Mouse (Mus musculus) adrenal gland, postnatal 10 days (tissue): ENCODE results near the gene Scel. TPM values are rescaled to one million over a fixed set of nuclear protein-coding genes. Genes with fewer than 3 reads are reported as not detected.

ENCODE experiments used
- DNase-seq: peaks from one replicate; pipeline ENCODE4 v3.0.0; 2021; ENCODE audit warnings: mixed read lengths
- total RNA-seq, 2 experiments: library from RNA; stranded (reverse); gene quantifications; 2 replicates each; pipeline ENCODE4 v1.2.3; 2021

Scel gene
- total RNA-seq, 2 experiments from 2014 or later: not detected

DNA sequence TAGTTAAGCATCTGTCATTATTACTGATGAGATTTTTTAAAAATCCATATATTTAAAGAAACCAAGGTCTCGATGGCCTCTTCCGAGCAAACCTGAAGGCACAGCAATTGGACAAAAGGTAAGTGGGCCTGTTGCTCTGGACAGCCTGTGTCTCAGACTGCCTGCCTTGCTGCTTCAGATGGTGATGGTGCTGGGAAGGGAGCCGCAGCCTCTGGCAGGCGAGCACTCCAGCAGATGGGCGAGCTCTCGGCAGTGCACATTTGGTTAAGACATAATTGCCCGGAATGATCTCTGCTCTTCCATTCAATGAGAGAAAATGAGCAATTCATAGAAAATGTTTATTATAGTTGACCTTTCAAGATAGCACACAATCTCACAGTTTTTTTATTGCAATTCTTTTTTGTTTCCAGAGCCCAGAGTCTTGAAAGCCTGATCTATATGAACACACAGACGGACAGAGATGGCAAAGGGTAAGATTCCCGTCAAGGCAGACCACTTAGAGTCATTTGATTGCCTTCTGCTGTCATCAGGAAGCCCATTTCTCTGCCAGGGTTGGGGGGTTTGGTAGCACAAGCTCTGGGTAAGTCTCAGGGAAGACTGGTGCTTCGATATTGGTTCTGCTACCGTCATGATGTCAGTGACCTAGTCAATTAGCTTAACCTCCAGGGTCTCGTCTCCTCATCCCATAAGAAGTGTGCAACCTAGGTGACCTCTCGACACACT is 58.6 kb downstream of the Scel start:
- DNase-seq: no peak

DNA sequence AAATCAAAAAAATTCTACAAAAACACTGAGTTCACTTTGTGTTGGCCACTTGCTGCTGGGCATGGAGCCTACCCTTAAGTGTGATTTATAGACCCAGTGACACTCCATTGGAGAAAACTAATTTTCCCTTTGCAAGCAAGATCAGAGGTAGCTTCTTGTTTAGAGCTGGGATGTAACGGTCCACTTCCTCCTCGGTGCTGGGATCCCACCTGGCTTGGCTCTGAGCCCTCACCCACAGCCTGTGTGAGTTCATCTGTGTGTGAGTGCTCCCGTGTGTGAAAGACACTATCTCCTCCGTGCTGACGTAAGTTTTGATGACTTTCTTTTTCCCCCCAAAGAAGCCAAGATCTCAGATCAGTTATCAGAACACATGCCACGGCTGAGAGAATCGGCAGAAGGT is 62.7 kb downstream of the Scel start:
- DNase-seq: no peak

DNA sequence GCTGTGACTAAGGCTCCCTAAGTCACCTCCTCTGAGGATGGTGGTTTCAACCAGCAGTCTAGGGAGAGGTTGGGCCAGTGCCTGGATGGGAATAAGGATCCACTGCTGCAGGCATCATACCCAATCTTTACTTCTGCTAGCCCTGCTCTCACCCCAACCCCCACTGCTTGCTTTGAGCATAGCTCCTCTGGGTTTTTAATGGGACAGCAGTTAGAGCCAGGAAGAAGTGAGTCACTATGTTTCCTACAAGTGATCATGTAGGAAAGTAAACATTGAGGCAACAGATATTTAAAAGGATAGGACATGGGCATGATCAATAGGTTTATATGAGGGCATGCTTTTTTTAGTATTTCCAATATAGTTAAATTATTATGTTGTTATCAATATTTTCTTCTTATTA is 63.9 kb downstream of the Scel start:
- DNase-seq: no peak

DNA sequence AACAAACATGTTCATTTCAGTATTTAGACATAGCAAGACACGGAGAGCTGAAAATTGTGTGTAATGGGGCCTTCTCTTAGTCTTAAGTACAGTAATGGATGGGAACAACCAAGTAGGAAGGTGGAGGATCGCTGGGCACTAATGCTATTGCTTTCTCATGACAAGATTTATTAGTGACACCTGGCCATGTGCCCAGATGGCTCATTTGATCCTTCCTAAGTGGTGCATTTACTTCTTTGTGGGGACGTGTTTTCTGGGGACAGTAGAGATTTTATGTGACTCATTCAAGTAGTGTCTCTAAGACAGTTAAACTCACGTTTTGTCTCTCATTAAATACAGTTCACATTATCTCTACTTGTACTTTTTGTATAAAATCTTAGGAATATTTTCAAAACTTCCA is 73.5 kb downstream of the Scel start:
- peak; percentile 64 for DNase-seq

DNA sequence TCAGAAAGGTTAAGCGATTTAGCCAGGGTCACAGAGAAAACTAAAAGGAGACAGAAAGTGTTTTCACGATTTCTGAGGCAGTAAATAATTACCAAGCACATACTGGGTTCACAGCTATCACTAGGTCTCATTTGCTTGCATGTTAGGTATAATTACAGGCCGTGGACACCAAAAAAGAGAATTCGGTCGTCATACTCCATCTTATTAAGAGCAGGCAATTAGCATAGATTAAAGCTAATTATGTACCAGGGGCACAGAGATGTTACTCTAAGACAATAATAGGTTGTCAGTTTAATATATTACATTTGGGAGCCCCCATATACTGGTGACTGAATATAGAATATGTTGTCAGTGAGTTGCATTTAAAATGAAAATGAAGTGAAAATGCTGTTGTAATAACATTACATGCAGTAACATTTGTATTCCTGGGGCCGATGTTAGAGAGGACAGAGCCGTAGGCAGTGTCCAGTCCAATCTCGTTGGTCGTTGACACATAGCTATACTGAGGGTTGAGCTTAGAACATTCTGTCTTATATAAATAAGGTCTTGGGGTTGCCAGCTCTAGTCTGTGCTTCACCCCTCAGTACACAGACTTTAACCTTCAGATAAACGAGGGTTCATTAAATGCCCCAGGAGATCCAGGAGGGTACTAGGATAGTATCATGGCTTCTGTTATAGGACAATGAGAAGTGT is 74.2 kb downstream of the Scel start:
- no peak for DNase-seq

DNA sequence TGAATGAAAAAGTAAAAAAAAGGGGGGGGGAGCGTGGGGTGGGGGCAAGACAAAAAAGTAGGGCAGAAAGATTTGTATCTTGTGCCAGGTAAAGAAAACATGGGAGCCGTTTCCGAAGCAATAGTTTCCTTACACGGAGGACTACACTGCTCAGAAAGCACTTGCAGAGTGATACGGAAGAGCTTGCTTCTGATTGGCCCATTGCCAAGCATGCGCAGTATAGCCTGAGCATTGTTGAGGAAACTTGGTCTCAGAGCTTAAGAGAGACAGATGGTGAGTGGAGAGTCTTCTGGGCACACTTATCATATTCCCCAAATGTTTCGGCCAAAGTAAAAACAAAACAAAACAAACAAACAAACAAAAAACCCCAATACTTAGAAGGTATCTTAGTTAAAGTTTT is 76.7 kb downstream of the Scel start:
- peak; percentile 6 for DNase-seq

DNA sequence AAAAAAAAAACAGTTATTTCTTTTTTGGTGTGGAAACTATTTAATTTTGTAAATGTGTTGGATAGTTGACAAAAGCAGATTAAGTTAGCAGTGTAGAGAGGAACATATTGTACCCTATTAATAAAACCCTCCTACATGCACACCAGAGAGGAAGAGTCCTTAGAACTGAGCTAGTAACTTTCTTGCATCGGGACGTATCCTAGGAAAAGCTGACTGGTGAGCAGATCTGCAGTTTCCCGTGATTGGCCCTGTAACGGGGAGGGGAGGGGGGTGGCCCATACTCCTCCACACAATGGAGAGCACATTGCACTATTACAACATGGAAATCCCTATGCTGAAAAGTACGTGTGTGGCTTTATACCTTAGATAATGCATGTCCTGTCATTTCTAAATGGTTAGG is 82.7 kb downstream of the Scel start:
- DNase-seq: no peak

DNA sequence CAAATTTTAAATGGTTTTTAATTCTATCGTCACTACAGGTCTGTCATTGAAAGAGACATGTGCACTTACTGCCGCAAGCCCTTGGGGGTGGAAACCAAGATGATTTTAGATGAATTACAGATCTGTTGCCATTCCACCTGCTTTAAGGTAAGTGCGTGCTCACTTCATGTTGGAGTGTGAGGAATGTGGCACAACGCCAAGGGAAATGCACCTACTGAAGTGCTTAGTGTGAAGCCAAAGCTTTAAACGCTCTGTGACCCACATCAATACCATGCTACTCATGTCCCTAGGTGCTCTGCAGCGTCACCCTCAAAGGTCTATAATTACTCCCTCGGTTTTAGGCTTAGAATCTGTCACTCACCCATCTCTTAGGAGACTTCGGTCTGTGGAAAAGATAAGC is 94.9 kb downstream of the Scel start:
- no peak for DNase-seq

DNA sequence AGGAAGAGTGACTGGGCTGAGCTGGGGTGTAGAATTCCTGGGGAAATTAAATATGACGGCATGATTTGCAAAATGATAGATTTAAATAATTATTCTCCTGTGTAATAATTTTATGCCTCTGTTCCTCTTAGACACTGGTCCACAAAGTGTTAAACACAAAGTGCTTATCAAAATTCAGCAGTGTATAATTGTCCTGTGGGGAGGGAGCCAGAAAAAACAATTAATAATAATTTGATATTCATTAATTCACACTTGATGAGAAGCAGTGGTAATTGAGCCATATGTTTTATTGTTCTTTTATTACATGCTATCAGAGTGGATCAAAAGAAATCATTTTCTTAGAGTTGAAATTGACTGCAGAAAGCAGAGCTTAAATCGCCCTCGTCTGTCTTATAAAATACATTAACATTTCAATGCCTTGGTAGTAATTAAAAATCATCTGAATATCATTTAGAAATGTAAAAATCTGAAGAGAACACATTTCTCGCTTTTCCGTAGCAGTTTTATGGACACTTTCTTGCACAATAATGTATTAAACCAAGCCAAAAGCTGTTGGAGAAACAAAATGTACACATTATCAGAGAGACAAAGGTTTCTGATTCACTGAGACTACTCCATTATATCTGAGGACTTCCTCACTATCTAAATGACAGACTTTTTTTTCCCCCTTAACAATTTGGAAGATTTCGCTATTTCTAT is 100.6 kb downstream of the Scel start:
- no peak for DNase-seq

DNA sequence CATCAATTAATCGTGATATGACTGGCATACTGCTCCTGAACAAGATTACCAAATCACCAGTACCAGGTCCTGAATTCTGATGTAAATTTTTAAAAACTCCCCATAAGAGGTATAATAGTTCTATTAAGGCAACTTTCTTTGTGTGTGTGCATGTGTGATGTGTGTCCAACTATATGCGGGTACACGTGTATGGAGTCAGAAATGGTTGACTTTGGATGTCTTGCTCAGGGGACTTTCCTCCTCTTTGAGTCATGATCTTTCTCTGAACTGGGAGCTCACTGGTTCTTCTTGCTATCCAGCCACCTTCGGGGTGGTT is 101.1 kb downstream of the Scel start:
- no peak for DNase-seq

DNA sequence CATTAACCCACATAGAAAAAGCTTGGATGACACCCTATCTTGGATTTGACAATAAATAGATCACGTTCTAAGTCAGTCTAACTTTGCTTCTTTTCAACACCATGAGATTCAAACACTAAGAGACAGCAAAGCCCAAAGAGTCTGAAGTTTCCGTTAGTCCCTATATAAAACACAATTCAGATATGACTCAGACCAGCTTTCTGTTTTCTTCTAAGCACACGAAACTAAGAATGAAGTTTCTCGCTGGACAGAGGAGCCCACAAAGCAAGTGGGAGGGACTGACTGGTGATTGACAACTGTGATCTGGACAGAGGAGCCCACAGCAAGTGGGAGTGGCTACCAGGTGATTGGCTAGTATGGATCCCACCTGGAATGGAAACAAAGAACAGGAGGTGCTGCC is 106.6 kb downstream of the Scel start:
- DNase-seq: no peak

DNA sequence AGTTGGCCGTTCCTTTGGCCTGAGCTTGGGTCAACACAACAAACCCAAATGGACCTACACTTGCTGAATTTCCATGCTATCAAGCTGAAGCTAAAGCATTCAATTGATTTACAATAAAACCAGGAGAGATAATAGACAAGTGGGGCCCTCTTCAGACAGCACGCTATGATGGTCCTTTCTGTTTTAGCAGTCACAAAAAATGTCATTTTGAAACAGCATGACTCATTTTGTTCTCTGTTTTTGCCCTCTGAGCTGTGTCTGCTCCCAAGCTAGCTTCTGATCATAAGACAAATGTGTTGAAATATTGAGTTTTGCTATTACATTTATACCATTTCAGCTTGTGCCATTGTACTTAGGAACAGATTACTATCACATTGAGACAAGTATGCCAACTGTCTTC is 108.1 kb downstream of the Scel start:
- no peak for DNase-seq

DNA sequence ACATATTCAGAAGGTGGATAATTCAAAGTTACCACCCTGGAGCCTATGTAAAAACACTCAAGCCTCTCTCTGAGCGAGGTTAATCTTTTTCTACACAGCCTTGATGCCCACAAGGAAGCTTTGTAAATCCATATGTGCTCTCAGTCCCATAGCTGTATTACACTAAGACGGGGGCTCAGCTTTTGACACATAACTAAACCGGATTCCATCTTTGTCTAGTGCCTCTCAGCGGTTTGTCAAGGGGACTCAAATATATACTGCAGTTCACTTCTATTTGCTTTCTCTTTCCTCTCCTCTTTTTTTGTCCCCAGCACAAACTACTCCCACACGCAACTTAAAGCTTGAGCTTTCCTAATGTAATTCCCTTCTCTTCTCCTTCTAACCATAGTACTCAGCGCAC is 113.0 kb downstream of the Scel start:
- no peak for DNase-seq

DNA sequence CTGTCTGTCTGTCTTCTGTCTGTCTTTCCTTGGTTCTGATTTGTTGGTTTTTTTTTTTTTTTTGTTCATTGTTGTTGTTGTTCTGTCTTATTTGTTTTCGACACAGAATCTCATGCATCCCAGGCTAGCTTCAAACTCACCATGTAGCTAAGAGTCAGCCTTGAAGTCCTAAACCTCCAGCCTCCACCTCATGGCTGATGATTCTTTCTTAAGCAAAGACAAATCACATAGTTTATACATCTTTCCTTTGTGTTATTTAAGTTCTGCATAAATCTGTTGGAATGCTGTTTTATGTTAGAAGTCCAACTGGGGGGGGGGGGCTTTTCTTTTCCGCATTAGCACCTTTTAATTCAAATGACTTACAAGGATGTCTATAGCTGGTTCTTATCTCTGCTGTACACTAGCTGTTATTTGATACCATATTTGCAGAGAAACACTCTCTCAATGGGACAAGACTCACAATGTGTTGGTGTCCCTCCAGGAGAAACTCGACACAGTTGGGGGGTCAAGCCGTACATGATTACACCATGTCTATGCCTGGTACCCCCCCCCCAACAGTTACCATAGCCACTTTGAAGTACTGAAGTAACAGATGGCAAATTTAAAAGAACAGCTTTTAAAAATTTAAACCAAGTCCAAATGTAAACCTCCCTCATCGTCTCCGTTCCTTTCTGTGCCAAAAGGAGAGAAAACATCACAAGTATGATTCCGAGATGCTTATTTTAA is 116.7 kb downstream of the Scel start:
- no peak for DNase-seq

DNA sequence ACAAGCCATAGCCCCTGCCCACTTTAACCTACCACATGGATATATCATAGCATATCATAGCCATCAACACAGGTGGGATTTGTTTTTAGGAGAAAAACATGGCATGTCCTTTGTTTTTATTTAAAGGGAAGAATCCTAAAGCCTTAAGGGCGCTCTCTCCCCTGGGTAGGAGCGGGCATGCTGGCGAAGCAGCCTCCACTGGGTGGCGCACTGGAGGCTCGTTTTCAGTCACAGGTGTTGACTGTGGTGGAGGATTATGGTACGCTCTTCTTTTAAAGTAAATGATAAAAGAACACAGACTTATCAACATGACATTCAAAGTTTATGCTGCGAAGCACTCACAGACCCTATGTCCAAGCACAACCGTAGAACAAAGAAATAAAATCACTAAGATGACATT is 117.4 kb downstream of the Scel start:
- DNase-seq: peak; percentile 10

DNA sequence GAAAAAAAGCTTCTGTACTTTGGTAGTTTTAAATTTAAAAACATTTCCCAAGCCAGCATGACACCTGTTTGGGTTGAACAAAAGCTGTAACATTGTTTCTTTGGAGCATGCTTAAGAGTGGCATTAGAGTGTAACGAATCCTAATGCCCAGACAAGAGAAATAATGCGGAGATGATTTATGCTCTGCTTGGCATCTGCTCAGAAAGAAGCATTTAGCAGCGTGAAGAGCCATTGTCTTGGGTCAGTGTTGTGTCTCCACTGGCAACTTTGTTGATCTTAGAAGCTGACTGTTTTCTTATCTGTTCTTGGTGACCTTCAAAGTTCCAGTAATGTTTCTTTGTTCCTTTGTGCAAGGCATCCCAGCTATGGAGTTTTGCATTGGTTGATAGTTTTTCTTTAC is 130.8 kb downstream of the Scel start:
- no peak for DNase-seq

DNA sequence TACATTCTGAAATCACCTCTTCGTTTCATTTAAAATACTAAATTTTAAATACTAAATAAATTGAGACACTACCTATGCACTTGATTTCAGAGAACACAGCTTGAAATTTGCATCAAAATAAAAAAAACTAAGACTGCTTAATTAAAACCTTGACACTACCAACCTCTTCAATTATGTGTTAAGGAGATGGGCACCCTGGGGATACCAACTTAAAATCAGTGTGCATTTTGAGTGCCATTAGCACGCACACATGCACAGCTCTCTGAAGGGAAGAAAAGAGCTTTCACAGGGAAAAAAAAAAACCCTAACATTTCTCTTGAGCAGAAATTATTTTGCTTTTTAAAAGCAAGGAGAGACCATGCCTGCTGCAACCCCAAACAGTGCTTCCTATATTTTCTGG is 134.8 kb downstream of the Scel start:
- DNase-seq: no peak

DNA sequence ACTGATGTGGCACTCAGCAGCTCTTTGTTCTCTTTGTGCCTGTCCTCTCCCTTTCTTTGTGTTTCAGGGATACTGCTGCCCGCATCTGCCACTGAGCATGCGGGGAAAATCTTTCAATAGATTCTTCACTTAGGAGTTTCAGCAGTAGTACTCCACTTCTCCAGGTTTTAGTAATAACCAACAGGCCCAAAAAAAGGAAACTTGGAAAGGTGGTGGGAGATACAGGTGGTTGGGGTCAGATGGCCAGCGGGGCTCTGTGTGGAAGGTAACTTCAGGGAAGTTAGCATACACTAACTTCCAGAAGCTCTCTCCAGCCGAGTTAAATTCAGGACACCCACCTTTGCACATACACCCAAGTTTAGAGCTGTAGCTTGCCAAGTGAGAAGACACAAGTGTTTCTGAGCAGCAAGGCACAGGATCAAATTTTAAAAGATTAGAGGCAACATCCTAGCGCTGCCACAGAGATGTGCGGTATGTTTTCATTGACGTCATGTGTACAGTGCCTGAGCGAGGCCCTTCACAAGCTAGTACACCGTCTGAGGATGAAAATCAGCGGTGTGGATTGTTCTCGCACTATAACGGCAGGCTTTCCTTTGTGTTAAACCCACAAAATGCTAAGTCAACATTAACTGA is 135.6 kb downstream of the Scel start:
- no peak for DNase-seq

DNA sequence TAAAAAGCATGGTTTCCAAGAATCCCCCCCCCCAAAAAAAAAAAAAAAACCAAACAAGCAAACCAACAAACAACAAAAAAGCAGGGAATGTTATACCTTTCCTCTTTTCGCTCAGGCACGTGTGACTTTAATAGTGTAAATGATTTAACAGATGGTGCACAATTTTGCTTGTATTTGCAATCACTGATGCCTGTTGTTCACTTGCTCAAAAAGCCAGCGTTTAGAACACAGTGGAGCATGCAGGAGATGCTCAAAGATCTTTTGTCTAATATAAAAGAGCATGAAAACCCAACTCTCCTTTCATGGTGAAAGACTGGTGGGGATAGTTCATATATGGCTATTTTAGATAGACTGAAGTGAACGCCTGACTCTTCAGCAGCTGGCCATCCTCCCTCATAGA is 136.2 kb downstream of the Scel start:
- no peak for DNase-seq

DNA sequence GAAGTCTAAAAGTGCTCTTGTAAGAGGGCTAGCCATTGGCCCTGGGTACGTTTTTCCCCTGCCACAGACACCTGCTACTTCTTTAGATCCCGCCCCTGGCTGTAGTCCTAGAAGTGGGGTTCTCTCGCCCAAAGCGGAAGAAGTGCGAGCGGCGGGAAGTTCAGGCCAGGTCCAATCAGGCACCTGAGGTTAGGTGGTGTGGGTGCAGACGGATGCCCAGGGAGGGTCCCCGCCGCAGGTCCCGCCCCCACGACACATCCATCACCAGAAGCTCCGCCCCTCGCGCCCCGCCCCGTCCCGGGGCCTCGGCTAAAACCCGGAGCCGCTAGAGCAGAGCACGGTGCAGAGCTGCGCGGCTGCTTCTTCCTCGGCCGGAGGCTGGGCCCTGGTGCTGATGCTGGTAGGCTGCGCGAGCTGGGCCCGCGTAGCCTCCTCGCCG is 136.8 kb downstream of the Scel start, which contains the start of gene Slain1:
Slain1 (plus strand) TSS at position 333 of the 439 bp plus-strand sequence.
- DNase-seq: peak; percentile 76

DNA sequence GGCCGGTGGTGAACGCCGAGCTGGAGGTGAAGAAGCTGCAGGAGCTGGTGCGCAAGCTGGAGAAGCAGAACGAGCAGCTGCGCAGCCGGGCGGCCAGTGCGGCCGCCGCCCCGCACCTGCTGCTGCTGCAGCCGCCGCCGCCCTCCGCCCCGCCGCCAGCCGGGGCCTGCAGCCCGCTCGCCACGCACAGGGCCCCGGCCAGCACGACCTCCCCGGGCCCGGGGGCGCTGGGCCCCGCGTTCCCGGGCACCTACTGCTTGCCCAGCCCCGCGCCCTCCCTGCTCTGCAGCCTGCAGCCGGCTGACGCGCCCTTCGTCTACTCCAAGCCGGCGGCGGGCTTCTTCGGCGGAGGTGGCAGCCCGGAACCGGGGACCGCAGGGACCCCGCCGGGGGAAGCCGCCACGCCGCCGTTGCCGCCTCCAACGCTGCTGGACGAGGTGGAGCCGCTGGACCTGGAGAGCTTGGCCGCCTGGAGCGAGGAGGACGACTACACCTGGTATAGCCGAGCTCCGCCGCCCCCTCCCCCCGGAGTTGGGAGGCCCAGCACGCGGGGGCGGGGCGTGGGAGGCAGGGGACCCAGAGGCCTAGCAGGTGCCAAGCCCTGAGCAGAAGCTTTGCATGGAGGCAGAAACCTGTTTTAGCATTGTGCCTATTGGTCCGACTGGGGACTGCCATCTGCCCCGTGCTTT is 137.4 kb downstream of the Scel start:
- DNase-seq: peak; percentile 51

DNA sequence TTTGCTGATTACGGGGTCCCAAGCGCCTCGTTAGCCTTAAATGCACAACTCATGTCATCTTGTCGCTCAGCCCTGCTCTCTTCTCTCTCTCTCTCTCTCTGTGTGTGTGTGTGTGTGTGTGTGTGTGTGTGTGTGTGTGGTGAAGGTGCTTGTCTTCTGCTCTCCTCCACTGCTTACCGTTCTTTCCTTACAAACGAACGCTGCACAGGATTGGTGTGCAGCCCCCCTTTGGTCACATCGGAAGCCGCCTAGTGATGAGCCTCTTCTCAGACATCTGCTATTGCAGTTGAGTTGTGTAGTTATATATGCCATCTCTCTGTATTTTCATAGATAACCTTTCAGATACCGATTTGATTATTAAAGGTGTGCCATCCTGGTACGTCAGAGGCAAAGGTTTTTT is 138.0 kb downstream of the Scel start:
- no peak for DNase-seq
